Mouse (Mus musculus) C2C12 (cell line): ENCODE data around the gene Gnpat. TPM values are rescaled to one million over a fixed set of nuclear protein-coding genes. Genes with fewer than 3 reads are reported as not detected.

Experiments used
- H3K27me3 ChIP-seq: one replicate; pipeline ENCODE4 v1.6.1; 2011; ENCODE audit not compliant: control insufficient read depth, insufficient read depth, insufficient read length
- H3K36me3 ChIP-seq: one replicate; pipeline ENCODE4 v1.6.1; 2011; ENCODE audit not compliant: control insufficient read depth, insufficient read depth
- H3K4me3 ChIP-seq: one replicate; pipeline ENCODE4 v1.5.1; 2011; ENCODE audit warnings: mild to moderate bottlenecking, control low read depth; ENCODE audit not compliant: poor library complexity, insufficient read depth, severe bottlenecking
- H3K79me2 ChIP-seq: one replicate; pipeline ENCODE4 v1.6.1; 2011; ENCODE audit not compliant: control insufficient read depth, insufficient read depth
- H3K79me3 ChIP-seq: one replicate; pipeline ENCODE4 v1.6.1; 2011; ENCODE audit warnings: low read depth, control low read depth
- H3ac ChIP-seq: one replicate; pipeline ENCODE3; 2011; ENCODE audit warnings: low read depth; ENCODE audit not compliant: control insufficient read depth, insufficient read length
- CEBPB ChIP-seq: IDR thresholded peaks from one replicate; pipeline ENCODE4 v1.6.1; 2011; ENCODE audit warnings: low read depth, mild to moderate bottlenecking, control low read depth, moderate library complexity
- CTCF ChIP-seq: IDR thresholded peaks from one replicate; pipeline ENCODE4 v1.5.1; 2011; ENCODE audit not compliant: control insufficient read depth, insufficient read depth, insufficient read length
- FOSL1 ChIP-seq: IDR thresholded peaks from one replicate; pipeline ENCODE4 v1.8.0; 2011; ENCODE audit warnings: mild to moderate bottlenecking, low read length; ENCODE audit not compliant: poor library complexity, insufficient read depth, severe bottlenecking
- MAX ChIP-seq: IDR thresholded peaks from one replicate; pipeline ENCODE4 v1.6.1; 2011; ENCODE audit warnings: mild to moderate bottlenecking, control low read depth
- MYOD1 ChIP-seq: IDR thresholded peaks from one replicate; pipeline ENCODE4 v1.6.1; 2011; ENCODE audit warnings: low read depth; ENCODE audit not compliant: control insufficient read depth, insufficient read length
- MYOG ChIP-seq: IDR thresholded peaks from one replicate; pipeline ENCODE4 v1.6.1; 2011; ENCODE audit not compliant: control insufficient read depth, insufficient read length; ENCODE audit errors: extremely low read depth
- USF1 ChIP-seq: IDR thresholded peaks from one replicate; pipeline ENCODE4 v1.6.1; 2011; ENCODE audit warnings: low read depth, mild to moderate bottlenecking, control low read depth, moderate library complexity
- polyA plus RNA-seq: library from polyadenylated mRNA; unstranded; fragments of >200 nt; fragmentation: generic; extraction: Trizol; gene quantifications from one replicate; pipeline ENCODE4 v1.2.1, GENCODE M21; 2012; ENCODE audit warnings: missing spikeins

Gnpat gene
- polyA plus RNA-seq, 1 experiment, result 59.9 TPM

- Histone ChIP-seq H3K79me2 (no peaks in the 10 kb centered on the region), H3K79me3 (no peaks in the 10 kb centered on the region), H3K27me3 (peaks cover 36% of the 10 kb centered on the region), H3ac (no peak overlapping the region), H3K4me3 (no peak overlapping the region), H3K36me3 (no peaks in the 10 kb centered on the region)
- no peak for TF ChIP-seq MYOD1
- TF ChIP-seq MAX, result no peak
- TF ChIP-seq MYOG, result no peak
These were observed 42.7 kb upstream of the Gnpat start for GRCm38 (mm10) chr8:124820125-124820524.

GRCm38 (mm10) chr8:124823497-124823896 lies 39.3 kb upstream of the Gnpat start:
- Histone ChIP-seq H3ac (no peak overlapping the region), H3K36me3 (no peaks in the 10 kb centered on the region), H3K4me3 (no peak overlapping the region), H3K27me3 (peaks cover 32% of the 10 kb centered on the region), H3K79me3 (no peaks in the 10 kb centered on the region), H3K79me2 (no peaks in the 10 kb centered on the region)
- TF ChIP-seq CTCF (no peak), MYOD1 (no peak), CEBPB (no peak), MAX (no peak), USF1 (no peak), FOSL1 (no peak), MYOG (no peak)

- H3K36me3 ChIP-seq, result no peaks in the 10 kb centered on the region
- no peak overlapping the region for H3K4me3 ChIP-seq
- H3K27me3 ChIP-seq, result peaks cover 7% of the 10 kb centered on the region
- no peak overlapping the region for H3ac ChIP-seq
- no peaks in the 10 kb centered on the region for H3K79me2 ChIP-seq
- H3K79me3 ChIP-seq, result no peaks in the 10 kb centered on the region
- peak; percentile 60 for TF ChIP-seq CEBPB
- no peak for TF ChIP-seq MAX
These were observed 36.2 kb upstream of the Gnpat start for GRCm38 (mm10) chr8:124826658-124827057.

GRCm38 (mm10) chr8:124827387-124827786 lies 35.4 kb upstream of the Gnpat start:
- no peak for TF ChIP-seq MYOD1
- TF ChIP-seq CTCF, result peak; percentile 74
- Histone ChIP-seq H3ac (no peak overlapping the region), H3K4me3 (no peak overlapping the region), H3K79me2 (no peaks in the 10 kb centered on the region), H3K36me3 (no peaks in the 10 kb centered on the region), H3K79me3 (no peaks in the 10 kb centered on the region), H3K27me3 (peaks cover 7% of the 10 kb centered on the region)

GRCm38 (mm10) chr8:124828561-124829240 lies 34.1 kb upstream of the Gnpat start:
- TF ChIP-seq MYOD1 (no peak), MYOG (no peak), FOSL1 (no peak), MAX (no peak), CTCF (no peak), CEBPB (no peak), USF1 (no peak)
- H3K36me3 ChIP-seq, result no peaks in the 10 kb centered on the region

GRCm38 (mm10) chr8:124830050-124830449 lies 32.8 kb upstream of the Gnpat start:
- H3K4me3 ChIP-seq, result no peak overlapping the region

More at GRCm38 (mm10) chr8:124828561-124829240, 34.1 kb upstream of the Gnpat start:
- no peak overlapping the region for H3ac ChIP-seq
- H3K4me3 ChIP-seq, result no peak overlapping the region
- H3K27me3 ChIP-seq, result no peaks in the 10 kb centered on the region
- H3K79me2 ChIP-seq, result no peaks in the 10 kb centered on the region
- H3K79me3 ChIP-seq, result no peaks in the 10 kb centered on the region

GRCm38 (mm10) chr8:124831531-124831930 lies 31.3 kb upstream of the Gnpat start:
- no peaks in the 10 kb centered on the region for H3K27me3 ChIP-seq
- H3K4me3 ChIP-seq, result no peak overlapping the region
- no peaks in the 10 kb centered on the region for H3K79me3 ChIP-seq
- H3ac ChIP-seq, result no peak overlapping the region
- no peaks in the 10 kb centered on the region for H3K36me3 ChIP-seq
- no peaks in the 10 kb centered on the region for H3K79me2 ChIP-seq
- TF ChIP-seq CEBPB (no peak), CTCF (no peak), USF1 (no peak), MAX (no peak), MYOD1 (no peak), MYOG (no peak), FOSL1 (no peak)

More at GRCm38 (mm10) chr8:124830050-124830449, 32.8 kb upstream of the Gnpat start:
- Histone ChIP-seq H3ac (no peak overlapping the region), H3K27me3 (no peaks in the 10 kb centered on the region), H3K79me2 (no peaks in the 10 kb centered on the region), H3K79me3 (no peaks in the 10 kb centered on the region), H3K36me3 (no peaks in the 10 kb centered on the region)
- no peak for TF ChIP-seq USF1
- no peak for TF ChIP-seq MYOG
- no peak for TF ChIP-seq CTCF
